Mouse (Mus musculus) CD4-positive, CD25-positive, alpha-beta regulatory T cell, adult 2 months (primary cell): Measurements from ENCODE around the gene Gm20605.
"Not testable (repeated sequence)": the region's sequence is repeated elsewhere in the genome, so short reads cannot be mapped to it uniquely, and the experiment has no call there.

Experiments
- DNase-seq: peaks from one replicate; pipeline ENCODE4 v3.0.0-alpha.2; 2012; ENCODE audit warnings: low read depth, low spot score

The Gm20605 gene

GRCm38 (mm10) chr5:137613076-137613475 is 15.9 kb upstream of the Gm20605 start:
- no peak for DNase-seq

DNA sequence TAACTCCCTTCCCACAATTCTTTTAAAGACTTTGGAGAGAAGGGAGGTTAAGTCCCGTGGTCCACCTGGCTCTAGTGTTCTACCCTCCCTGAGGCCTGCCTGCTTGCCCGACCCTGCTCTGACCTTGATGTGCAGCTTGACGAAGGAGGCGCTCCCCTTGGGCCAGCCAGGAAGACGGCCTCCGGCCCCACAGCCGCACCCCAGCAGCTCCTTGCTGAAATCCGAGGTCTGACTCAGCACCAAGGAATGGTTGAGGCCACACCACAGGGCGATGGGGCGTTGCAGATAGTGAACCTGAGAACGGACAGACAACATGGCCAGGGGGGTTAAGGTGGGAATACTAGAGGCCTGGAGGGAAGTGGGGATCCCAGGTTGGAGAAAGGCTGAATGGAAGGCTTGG is 15.4 kb upstream of the Gm20605 start, which contains the start of gene Pcolce:
Pcolce (minus strand) TSS at position 235 of the 400 bp plus-strand sequence.
- no peak for DNase-seq

GRCm38 (mm10) chr5:137614921-137615320 is 14.1 kb upstream of the Gm20605 start:
- DNase-seq, result not testable (repeated sequence)

DNA sequence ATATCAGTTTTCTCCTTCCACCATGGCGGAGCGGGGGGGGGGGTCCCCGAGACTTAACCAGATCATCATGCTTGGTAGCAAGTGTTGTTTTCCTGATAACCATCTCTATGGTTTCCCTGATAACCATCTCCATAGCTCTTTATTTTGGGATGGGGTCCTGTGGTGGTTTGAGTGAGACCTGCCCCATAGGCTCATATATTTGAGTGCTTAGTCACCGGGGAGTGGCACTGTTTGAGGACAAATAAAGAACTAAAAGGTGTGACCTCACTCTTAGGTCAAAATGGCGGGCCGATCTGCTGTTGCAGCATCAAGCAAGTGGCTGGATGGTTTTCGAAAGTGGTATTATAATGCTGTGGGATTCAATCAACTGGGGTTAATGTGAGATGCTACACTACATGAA is 13.6 kb upstream of the Gm20605 start:
- DNase-seq, result no peak

GRCm38 (mm10) chr5:137623937-137624530 is 4.9 kb upstream of the Gm20605 start:
- DNase-seq, result no peak

- DNase-seq, result no peak
Observed at GRCm38 (mm10) chr5:137627991-137628390, 984 bp upstream of the Gm20605 start.

DNA sequence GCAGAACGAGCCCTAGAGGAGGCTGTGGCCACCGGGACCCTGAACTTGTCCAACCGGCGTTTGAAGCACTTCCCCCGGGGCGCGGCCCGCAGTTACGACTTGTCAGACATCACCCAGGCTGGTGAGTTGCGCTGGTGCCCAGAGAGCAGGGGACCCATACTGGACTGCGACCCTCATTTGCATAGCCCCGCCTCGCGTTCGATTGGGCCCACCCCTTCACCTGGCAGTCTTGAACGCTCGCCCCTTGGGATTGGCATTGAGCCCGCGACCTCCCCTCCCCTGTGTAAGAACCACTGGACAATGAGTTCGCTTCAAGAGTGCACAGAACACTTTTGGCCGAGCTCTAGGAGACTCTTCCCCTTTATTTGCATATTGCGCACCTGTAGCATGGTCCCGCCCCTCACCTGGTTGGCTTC is 339 bp downstream of the Gm20605 start:
- no peak for DNase-seq

GRCm38 (mm10) chr5:137629906-137630545 is 1.1 kb downstream of the Gm20605 start:
- DNase-seq, result peak; percentile 51

DNA sequence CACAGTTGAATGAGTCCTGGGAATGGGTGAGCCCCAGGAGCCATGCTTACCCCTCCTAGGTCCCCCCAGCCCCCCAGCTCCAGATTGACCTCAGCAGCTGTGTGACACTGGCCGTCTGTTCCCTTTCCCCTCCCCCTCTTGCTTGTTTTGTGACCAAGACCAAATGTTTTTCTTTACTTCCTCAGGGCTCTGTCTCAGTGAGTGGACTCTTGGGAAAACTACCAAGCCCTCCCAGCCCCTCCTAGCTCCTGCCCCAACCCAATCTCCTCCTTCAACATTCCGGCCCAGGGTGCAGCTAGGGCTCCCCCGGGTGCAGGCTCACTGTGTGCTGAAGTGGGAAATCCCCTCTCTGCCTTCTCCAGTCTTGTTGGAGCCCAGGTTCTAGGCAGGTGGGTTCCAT is 1.6 kb downstream of the Gm20605 start:
- DNase-seq, result no peak

- peak; percentile 86 for DNase-seq
Observed at GRCm38 (mm10) chr5:137631171-137631570, 2.2 kb downstream of the Gm20605 start.

DNA sequence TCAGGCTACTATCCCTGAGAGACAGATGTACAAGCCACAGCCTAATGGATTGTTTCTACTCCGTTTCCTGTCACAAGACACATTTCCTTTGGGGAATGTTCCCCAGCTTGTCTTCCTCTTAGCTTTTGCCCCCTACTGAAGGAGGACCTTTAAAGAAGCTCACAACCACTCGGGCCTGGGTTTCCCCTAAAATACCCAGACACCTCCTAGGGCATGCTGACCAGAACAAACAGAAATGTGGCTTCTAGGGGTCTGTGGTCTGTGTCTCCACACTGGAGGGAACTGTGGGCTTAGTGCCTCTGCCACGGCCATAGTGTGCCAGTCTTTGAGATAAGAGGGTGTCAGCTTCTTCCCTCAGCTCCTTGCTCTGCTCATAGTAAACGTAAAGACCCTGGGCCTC is 2.6 kb downstream of the Gm20605 start:
- DNase-seq, result no peak

DNA sequence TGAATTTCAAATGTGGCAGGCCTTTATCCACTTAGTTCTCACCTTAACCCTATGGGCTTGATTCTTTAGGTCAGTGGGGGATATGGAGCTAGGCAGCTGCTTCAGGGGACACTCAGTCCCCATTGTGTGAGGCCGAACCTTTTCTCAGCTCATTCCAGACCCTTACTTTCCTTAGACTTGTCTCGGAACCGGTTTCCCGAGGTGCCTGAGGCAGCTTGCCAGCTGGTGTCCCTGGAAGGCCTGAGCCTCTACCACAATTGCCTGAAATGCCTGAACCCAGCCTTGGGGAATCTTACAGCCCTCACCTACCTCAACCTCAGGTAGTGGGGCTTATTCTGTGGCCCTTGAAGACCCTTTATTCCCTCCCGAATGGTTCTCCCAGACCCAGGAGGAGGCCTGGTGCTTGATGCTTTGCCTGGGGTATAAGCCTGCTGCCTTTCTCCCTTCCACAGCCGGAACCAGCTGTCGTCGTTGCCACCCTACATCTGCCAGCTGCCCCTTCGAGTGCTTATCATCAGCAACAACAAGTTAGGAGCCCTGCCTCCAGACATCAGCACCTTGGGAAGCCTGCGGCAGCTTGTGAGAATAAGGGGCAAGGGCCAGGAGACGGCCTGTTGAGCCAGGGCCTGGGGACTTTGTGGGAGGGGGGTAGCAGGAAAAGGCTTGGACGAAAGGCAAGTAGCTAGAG is 4.6 kb downstream of the Gm20605 start:
- no peak for DNase-seq

DNA sequence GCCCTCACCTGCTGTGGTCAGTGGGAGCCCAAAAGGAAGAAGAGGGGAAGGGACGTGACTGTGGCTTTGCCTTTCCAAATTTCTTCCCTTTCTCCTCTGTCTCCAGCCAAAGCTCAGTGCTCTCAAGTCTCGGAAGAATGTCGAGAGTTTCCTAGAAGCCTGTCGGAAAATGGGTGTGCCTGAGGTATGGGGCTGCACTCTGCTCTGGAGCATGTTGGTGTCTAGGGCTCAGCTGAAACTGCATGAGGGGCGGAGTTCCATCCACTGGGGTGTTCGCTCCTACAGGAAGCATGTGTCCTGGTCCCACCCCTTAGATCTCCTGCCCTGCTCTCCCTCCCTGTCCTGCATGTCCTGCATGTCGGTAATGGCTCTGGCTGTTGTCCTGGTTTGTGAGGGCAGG is 10.5 kb downstream of the Gm20605 start:
- no peak for DNase-seq

DNA sequence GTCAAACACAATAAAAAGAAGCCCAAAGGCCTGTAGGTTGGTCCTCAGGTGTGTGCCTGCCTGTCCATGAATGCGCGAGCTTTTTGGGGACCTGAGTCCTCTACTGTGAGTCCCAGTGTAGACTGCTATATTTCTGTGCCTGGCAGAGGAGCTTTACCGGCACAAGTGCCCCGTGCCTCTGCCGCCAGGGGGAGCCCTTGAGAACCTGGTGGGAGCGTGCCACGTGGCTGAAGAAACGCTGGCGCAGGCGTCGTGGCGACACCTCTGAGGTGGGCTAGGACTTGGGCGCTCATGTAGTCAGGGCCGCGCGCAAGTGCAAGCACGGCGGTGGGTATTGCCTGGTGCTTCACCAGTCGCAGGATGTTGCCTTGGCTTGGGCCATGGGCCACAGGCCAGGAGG is 12.1 kb downstream of the Gm20605 start, which contains the start of gene Sap25:
Sap25 (plus strand) TSS at position 281 of the 400 bp plus-strand sequence.
- DNase-seq, result peak; percentile 70

- DNase-seq, result no peak
Observed at GRCm38 (mm10) chr5:137642886-137643285, 13.9 kb downstream of the Gm20605 start.

GRCm38 (mm10) chr5:137644484-137644883 is 15.5 kb downstream of the Gm20605 start:
- no peak for DNase-seq

- peak; percentile 74 for DNase-seq
Observed at GRCm38 (mm10) chr5:137645091-137645651, 16.2 kb downstream of the Gm20605 start.

- DNase-seq, result peak; percentile 31
Observed at GRCm38 (mm10) chr5:137645652-137646091, 16.7 kb downstream of the Gm20605 start, which contains the start of gene Irs3. Irs3 (minus strand) TSS chr5:137645714.

- DNase-seq, result peak; percentile 76
Observed at GRCm38 (mm10) chr5:137647827-137648601, 19.0 kb downstream of the Gm20605 start.

DNA sequence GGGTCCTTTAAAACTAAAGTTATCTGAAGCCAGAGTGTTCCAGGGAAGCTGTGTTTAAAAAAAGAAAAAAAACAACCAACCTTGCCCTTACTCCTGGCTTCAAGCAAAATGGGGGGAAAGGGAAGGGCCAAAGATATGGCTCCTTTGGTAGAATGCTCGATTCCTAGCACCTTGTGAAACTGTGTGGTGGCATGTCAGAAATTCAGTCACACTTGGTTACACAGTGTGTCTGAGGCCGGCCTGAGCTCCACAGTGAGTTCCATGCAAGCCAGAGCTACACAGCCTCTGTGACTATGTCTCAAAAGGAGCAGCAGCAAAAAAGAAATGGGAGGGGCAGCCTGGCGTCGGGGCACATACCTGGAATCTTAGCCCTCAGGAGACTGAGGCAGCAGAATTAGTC is 20.3 kb downstream of the Gm20605 start:
- DNase-seq, result no peak
